Mouse (Mus musculus) cerebellum, postnatal 4 days (tissue): ENCODE results near the gene Anapc4.

Experiments
- DNase-seq, 2 experiments: peaks; one replicate each; pipeline ENCODE4 v3.0.0; 2022; ENCODE audit warnings: low spot score in 2 of 2, mixed read lengths in 1 of 2

Gene Anapc4

DNA sequence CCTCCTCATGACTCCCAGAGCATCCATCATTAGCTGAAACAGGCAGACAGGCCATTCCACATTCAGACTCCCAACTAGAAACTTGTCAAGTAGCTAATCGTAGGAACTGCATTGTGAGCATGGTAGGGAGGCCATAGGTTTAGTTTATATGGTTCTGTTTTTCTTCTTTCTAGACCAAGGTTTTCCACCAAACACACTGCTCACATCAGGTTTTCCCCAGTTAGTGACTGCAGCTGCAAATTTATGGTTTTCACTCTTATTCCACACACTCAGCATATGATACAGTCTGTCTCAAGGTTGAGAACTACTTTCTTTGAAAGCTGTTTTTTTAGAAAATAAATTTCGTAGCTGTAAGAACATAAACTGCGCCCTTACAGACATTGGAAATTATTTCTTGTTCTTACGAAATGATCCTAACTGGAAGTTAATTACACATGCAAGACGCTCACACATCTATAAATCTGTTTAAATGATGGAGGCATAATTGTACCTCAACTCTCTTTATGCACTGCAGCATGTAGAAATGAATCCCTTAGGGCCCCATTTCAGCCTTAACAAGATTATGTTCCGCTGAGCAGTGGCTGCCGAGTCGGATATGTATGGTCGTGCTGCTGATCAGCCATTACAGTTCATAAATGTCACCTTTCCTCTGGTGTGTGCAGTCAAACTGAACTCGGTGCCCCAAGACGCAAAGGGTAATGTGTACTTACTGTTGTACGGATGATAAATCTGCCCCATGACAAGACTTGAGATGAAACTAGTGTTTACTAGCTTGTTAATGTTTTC is 35.3 kb downstream of the Anapc4 start:
- no peak for DNase-seq

GRCm38 (mm10) chr5:52871461-52871860 is 37.6 kb downstream of the Anapc4 start:
- DNase-seq, result no peak

GRCm38 (mm10) chr5:52871986-52872385 is 38.2 kb downstream of the Anapc4 start:
- no peak for DNase-seq

- DNase-seq, result peak in 1 of 2 experiments; percentile 52
Observed at GRCm38 (mm10) chr5:52878847-52879246, 45.0 kb downstream of the Anapc4 start.

- DNase-seq, result no peak
Observed at GRCm38 (mm10) chr5:52879926-52880325, 46.1 kb downstream of the Anapc4 start.

- DNase-seq, result no peak
Observed at GRCm38 (mm10) chr5:52882446-52882845, 48.6 kb downstream of the Anapc4 start.

DNA sequence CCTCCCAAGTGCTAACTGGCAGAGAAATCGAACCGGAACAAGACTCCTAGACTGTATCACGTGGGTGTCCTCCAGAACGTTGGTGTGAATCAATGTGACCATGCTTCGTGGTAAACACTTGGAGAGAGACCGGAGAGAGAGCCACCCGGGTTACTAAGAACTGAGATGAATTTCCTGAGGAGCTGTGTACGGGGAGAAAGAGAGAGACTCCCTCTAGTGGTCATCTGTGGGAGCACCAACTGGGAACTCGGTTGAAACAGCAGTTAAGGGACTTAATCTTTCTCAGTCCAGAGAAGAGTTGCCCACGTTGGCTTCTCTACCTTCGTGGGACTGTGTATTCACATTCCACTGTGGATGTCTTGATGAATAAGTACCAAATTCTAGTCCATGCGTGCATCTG is 53.3 kb downstream of the Anapc4 start:
- DNase-seq, result peak in 1 of 2 experiments; percentile 55

- DNase-seq, result no peak
Observed at GRCm38 (mm10) chr5:52889919-52890318, 56.1 kb downstream of the Anapc4 start.

GRCm38 (mm10) chr5:52891949-52892835 is 58.4 kb downstream of the Anapc4 start:
- no peak for DNase-seq

GRCm38 (mm10) chr5:52893938-52894337 is 60.1 kb downstream of the Anapc4 start:
- no peak for DNase-seq

GRCm38 (mm10) chr5:52904246-52904645 is 70.4 kb downstream of the Anapc4 start:
- DNase-seq, result no peak

DNA sequence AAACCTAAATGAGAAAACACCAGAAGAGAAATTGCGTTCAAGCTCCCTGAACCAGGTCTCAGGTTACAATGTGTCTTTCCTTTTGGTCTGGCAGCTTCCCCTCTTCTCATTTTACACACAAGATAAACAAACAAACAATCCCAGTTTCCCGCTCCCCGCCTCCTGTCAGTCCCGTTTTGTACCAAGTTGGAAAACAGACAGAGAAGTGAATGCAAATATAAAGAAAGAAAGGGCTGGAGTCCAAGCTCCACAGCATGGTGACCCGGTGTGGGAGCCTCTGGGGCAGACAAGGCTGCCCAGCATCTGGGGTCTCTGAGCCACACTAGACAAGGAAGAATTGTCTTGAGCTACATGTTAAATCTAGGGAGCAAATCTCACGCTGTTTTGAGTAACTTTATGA is 70.9 kb downstream of the Anapc4 start:
- DNase-seq, result no peak

DNA sequence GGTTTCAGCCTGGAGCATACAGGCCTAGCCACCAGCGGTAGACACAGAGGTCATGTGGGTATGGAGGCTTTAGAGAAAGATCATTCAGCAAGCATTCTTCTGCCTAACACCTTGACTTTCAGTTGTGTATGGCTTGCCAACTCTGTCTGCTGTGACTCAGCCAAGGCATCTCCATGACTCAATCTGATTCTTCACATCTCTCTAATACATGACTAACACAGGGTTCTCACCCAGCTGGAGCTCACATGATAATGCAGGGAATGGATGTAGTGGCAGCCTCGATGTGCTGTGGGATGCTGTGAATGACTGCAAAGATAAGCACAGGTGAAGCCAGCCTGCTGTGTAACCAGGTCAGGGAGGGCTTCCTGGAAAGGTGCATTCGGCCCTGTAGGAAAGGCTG is 74.4 kb downstream of the Anapc4 start:
- DNase-seq, result no peak

DNA sequence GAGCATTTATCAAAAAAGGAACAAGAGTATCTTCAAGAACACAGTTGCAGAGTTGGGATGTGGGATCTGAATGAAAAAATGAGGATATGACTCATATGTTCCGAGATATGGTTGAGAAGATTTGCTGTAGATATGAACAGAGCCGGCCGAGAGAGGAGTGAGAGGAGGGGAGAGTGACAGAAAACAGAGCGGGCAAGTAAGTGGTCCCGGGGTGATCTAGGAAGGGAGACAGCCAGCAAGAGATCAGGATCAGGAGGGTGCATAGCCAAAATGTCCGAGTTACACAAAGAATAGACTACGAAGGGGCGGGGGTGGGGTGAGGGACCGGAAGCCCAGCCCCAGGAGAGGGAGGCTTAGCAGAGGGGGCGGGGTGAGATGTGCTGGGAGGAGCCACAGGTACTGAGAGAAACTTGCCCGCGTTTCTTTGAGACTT is 76.4 kb downstream of the Anapc4 start:
- no peak for DNase-seq

GRCm38 (mm10) chr5:52911286-52911870 is 77.6 kb downstream of the Anapc4 start:
- no peak for DNase-seq

DNA sequence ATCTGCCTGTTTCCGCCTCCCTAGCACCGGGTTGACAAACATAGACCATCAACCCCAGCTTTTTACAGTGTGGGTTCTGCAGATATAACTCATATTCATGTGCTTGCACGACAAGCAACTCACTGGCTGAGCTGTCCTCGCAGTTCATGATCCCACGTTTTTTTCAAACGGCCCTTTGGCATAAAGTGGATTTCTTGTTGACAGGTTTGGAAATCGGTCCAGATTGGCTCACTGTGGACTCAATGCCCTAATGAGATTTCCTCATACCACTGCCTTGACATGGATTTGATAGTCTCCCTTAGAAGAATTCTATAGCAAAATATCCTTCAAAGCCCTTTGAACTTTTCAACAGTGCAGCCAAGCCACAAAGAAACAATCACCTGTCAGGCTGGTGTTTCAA is 79.9 kb downstream of the Anapc4 start:
- DNase-seq, result no peak

DNA sequence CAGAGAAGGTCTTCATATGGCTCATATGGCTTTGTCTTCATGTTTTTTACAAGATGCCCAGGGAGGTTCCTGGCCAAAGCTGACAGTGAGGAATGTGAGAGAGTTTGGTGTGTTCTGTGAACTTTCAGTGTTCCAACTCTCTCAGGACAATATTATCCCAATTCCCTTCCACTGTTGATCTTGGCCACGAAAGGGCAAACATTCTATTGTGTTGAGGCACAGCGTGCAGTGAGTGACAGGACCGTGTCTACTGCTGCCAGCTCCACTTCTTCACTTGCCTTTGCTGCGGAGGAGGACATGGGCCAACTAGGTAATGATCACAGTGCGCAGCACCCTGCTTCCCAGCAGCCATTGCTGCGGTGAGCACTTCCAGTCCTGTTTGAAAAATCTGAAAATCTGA is 82.4 kb downstream of the Anapc4 start:
- DNase-seq, result no peak
